Mouse (Mus musculus): ENCODE measurements at regions not wholly inside any gene's neighbourhood (a gene's known extent, or its start where the extent isn't known, plus 50 kb on each side); places are given as distances from the start of the nearest gene placed in this dataset.

DNA sequence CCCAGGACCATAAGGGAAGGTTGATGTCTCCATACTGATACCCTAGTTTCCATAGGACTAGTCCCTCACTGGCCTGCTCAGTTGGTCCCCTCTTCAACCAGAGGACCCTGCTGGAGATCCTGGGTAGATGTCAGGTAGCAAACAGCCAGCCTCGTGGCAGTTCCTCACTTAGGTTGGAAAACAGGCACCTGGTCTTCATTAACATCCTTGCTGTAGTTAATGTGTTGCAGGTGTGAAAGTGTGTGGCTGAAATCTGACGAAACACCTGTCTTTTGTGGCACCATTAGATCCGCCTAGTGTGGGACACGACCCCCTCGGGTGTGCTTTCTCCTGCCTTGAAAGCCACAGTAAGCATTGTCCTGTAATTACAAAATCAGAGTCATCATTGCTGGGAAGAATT is 551.9 kb downstream of the Nfib start:
- TF ChIP-seq CTCF (IDR thresholded peaks at IDR 0.05; ENCODE audit: insufficient read depth, low read depth, low read length) (no peak), POLR2A (IDR thresholded peaks at IDR 0.05; ENCODE audit: insufficient read depth, low read depth, low read length) (no peak)

Data from olfactory bulb, adult 2 months (tissue).